Mouse (Mus musculus) MEL (cell line): ENCODE measurements around the gene Fam161a. TPM values are rescaled to one million over a fixed set of nuclear protein-coding genes. Genes with fewer than 3 reads are reported as not detected.
A peak's percentile ranks its signal among the peaks of the same experiment; 100 is the strongest.

Experiments used
- DNase-seq: peaks from one replicate; pipeline ENCODE4 v3.0.0; 2011; ENCODE audit warnings: low read depth, low spot score
- H3K27ac ChIP-seq: 2 replicates; pipeline ENCODE4 v1.5.1; 2012; ENCODE audit warnings: low read depth, mild to moderate bottlenecking, control low read depth, low read length, moderate library complexity; ENCODE audit not compliant: control insufficient read depth
- H3K27me3 ChIP-seq, 2 experiments: fragments of 150-350 bp in 1 of 2; sonication (generic) in 1 of 2; 2 replicates each; pipeline ENCODE4 v1.6.1; 2012; ENCODE audit warnings: low read length in 2 of 2, mild to moderate bottlenecking in 2 of 2, improper control_type of control experiment in 1 of 2, moderate library complexity in 1 of 2; ENCODE audit not compliant: insufficient read depth in 2 of 2, control insufficient read depth in 1 of 2
- H3K36me3 ChIP-seq, 2 experiments: 2 replicates each; pipeline ENCODE4 v1.6.1; 2012 to 2014; ENCODE audit warnings: low read length in 2 of 2, improper control_type of control experiment in 1 of 2, inconsistent platforms in 1 of 2, mild to moderate bottlenecking in 1 of 2; ENCODE audit not compliant: insufficient read depth in 2 of 2, control insufficient read depth in 1 of 2
- H3K4me1 ChIP-seq, 2 experiments: fragments of 150-350 bp in 1 of 2; sonication (generic) in 1 of 2; 2 replicates each; pipeline ENCODE4 v1.6.1; 2012; ENCODE audit warnings: low read length in 2 of 2, improper control_type of control experiment in 1 of 2, mild to moderate bottlenecking in 1 of 2; ENCODE audit not compliant: insufficient read depth in 2 of 2, control insufficient read depth in 1 of 2
- H3K4me3 ChIP-seq, 2 experiments: fragments of 150-350 bp in 1 of 2; sonication (generic) in 1 of 2; 2 replicates each; pipeline ENCODE4 v1.5.1; 2012; ENCODE audit warnings: low read depth in 2 of 2, low read length in 2 of 2, mild to moderate bottlenecking in 2 of 2, moderate library complexity in 2 of 2, control low read depth in 1 of 2, improper control_type of control experiment in 1 of 2; ENCODE audit not compliant: control insufficient read depth in 1 of 2, insufficient read depth in 1 of 2
- H3K79me2 ChIP-seq: 2 replicates; pipeline ENCODE4 v1.6.1; 2012; ENCODE audit warnings: mild to moderate bottlenecking, low read length, moderate library complexity; ENCODE audit not compliant: control insufficient read depth, poor library complexity, insufficient read depth
- H3K9ac ChIP-seq: 2 replicates; pipeline ENCODE4 v1.6.1; 2012; ENCODE audit warnings: low read depth, mild to moderate bottlenecking, control low read depth, low read length, moderate library complexity; ENCODE audit not compliant: control insufficient read depth, poor library complexity, severe bottlenecking
- H3K9me3 ChIP-seq: fragments of 150-350 bp; sonication (generic); replicated peaks from 2 replicates; pipeline ENCODE4 v1.6.1; 2012; ENCODE audit warnings: mild to moderate bottlenecking, low read length, improper control_type of control experiment, moderate library complexity; ENCODE audit not compliant: insufficient read depth
- BHLHE40 ChIP-seq: IDR thresholded peaks from 2 replicates; pipeline ENCODE4 v1.6.1; 2012; ENCODE audit warnings: low read depth, mild to moderate bottlenecking, inconsistent platforms, low read length, improper control_type of control experiment, borderline replicate concordance
- CHD2 ChIP-seq: IDR thresholded peaks from 2 replicates; pipeline ENCODE4 v1.6.1; 2011; ENCODE audit warnings: low read length, improper control_type of control experiment
- CTCF ChIP-seq, 3 experiments: IDR thresholded peaks in 2 of 3; conservative IDR thresholded peaks in 1 of 3; 2 replicates each; pipeline ENCODE4 v1.5.1; 2011 to 2012; ENCODE audit warnings: low read length in 3 of 3, low read depth in 2 of 3, mild to moderate bottlenecking in 2 of 3, improper control_type of control experiment in 1 of 3, inconsistent platforms in 1 of 3, mixed read lengths in 1 of 3, moderate library complexity in 1 of 3; ENCODE audit not compliant: control insufficient read depth in 1 of 3, insufficient read depth in 1 of 3, poor library complexity in 1 of 3, severe bottlenecking in 1 of 3
- E2F4 ChIP-seq: IDR thresholded peaks from 2 replicates; pipeline ENCODE4 v1.6.1; 2011; ENCODE audit warnings: low read depth, low read length, improper control_type of control experiment, borderline replicate concordance
- ELF1 ChIP-seq: IDR thresholded peaks from 2 replicates; pipeline ENCODE4 v1.6.1; 2014; ENCODE audit warnings: low read depth, mild to moderate bottlenecking, inconsistent platforms, low read length, improper control_type of control experiment, moderate library complexity
- EP300 ChIP-seq, 2 experiments: IDR thresholded peaks; 2 replicates each; pipeline ENCODE4 v1.6.1; 2011; ENCODE audit warnings: improper control_type of control experiment in 2 of 2, low read length in 2 of 2, low read depth in 1 of 2, mild to moderate bottlenecking in 1 of 2
- ETS1 ChIP-seq: IDR thresholded peaks from 2 replicates; pipeline ENCODE4 v1.6.1; 2012; ENCODE audit warnings: low read depth, mild to moderate bottlenecking, inconsistent platforms, low read length, improper control_type of control experiment, moderate library complexity
- GATA1 ChIP-seq: IDR thresholded peaks from 2 replicates; pipeline ENCODE4 v1.6.1; 2011; ENCODE audit warnings: low read depth, low read length, improper control_type of control experiment
- HCFC1 ChIP-seq: IDR thresholded peaks from 2 replicates; pipeline ENCODE4 v1.6.1; 2012; ENCODE audit warnings: low read depth, mild to moderate bottlenecking, inconsistent platforms, low read length, improper control_type of control experiment, moderate library complexity
- JUND ChIP-seq: IDR thresholded peaks from 2 replicates; pipeline ENCODE4 v1.6.1; 2011; ENCODE audit warnings: low read depth, mild to moderate bottlenecking, improper control_type of control experiment, low read length
- KAT2A ChIP-seq: conservative IDR thresholded peaks from 2 replicates; pipeline ENCODE4 v1.6.1; 2012; ENCODE audit warnings: low read depth, low read length, improper control_type of control experiment, inconsistent platforms
- MAFK ChIP-seq: IDR thresholded peaks from 2 replicates; pipeline ENCODE4 v1.6.1; 2011; ENCODE audit warnings: low read depth, mild to moderate bottlenecking, low read length, improper control_type of control experiment, borderline replicate concordance
- MAX ChIP-seq: IDR thresholded peaks from 2 replicates; pipeline ENCODE4 v1.6.1; 2011; ENCODE audit warnings: low read length, improper control_type of control experiment
- MXI1 ChIP-seq: IDR thresholded peaks from 2 replicates; pipeline ENCODE4 v1.6.1; 2011; ENCODE audit warnings: mild to moderate bottlenecking, low read depth, low read length, improper control_type of control experiment
- MYB ChIP-seq: IDR thresholded peaks from 2 replicates; pipeline ENCODE4 v1.6.1; 2011; ENCODE audit warnings: mild to moderate bottlenecking, low read depth, low read length, improper control_type of control experiment
- POLR2AphosphoS2 ChIP-seq: IDR thresholded peaks from 2 replicates; pipeline ENCODE4 v1.6.1; 2011; ENCODE audit warnings: low read length, improper control_type of control experiment
- POLR2AphosphoS5 ChIP-seq: IDR thresholded peaks from 2 replicates; pipeline ENCODE4 v1.6.1; 2012; ENCODE audit warnings: low read depth, borderline replicate concordance, mild to moderate bottlenecking, inconsistent platforms, low read length, moderate library complexity, mixed read lengths
- RAD21 ChIP-seq: IDR thresholded peaks from 2 replicates; pipeline ENCODE4 v1.6.1; 2011; ENCODE audit warnings: mild to moderate bottlenecking, low read depth, low read length, improper control_type of control experiment
- RCOR1 ChIP-seq: IDR thresholded peaks from 2 replicates; pipeline ENCODE4 v1.6.1; 2012; ENCODE audit warnings: low read depth, mild to moderate bottlenecking, inconsistent platforms, low read length, improper control_type of control experiment
- SIN3A ChIP-seq: IDR thresholded peaks from 2 replicates; pipeline ENCODE4 v1.6.1; 2012; ENCODE audit warnings: low read length, improper control_type of control experiment, inconsistent platforms
- SMC3 ChIP-seq: IDR thresholded peaks from 2 replicates; pipeline ENCODE4 v1.6.1; 2011; ENCODE audit warnings: low read depth, low read length, improper control_type of control experiment
- TAL1 ChIP-seq: IDR thresholded peaks from 2 replicates; pipeline ENCODE4 v1.6.1; 2012; ENCODE audit warnings: mild to moderate bottlenecking, inconsistent platforms, low read length, moderate library complexity, mixed read lengths
- TBP ChIP-seq: IDR thresholded peaks from 2 replicates; pipeline ENCODE4 v1.8.0; 2011; ENCODE audit warnings: low read depth, low read length, improper control_type of control experiment
- UBTF ChIP-seq: IDR thresholded peaks from 2 replicates; pipeline ENCODE4 v1.6.1; 2012; ENCODE audit warnings: low read depth, mild to moderate bottlenecking, inconsistent platforms, low read length, improper control_type of control experiment, moderate library complexity, borderline replicate concordance; ENCODE audit not compliant: insufficient read depth
- USF1 ChIP-seq: IDR thresholded peaks from 2 replicates; pipeline ENCODE4 v1.6.1; 2014; ENCODE audit warnings: low read depth, mild to moderate bottlenecking, inconsistent platforms, low read length, improper control_type of control experiment, moderate library complexity
- USF2 ChIP-seq, 2 experiments: IDR thresholded peaks; 2 replicates each; pipeline ENCODE4 v1.6.1; 2011 to 2012; ENCODE audit warnings: improper control_type of control experiment in 2 of 2, low read length in 2 of 2, borderline replicate concordance in 1 of 2, inconsistent platforms in 1 of 2, low read depth in 1 of 2, mild to moderate bottlenecking in 1 of 2; ENCODE audit not compliant: insufficient read depth in 1 of 2
- ZC3H11A ChIP-seq: IDR thresholded peaks from 2 replicates; pipeline ENCODE4 v1.6.1; 2012; ENCODE audit warnings: low read depth, mild to moderate bottlenecking, inconsistent platforms, low read length, improper control_type of control experiment
- ZKSCAN1 ChIP-seq: IDR thresholded peaks from 2 replicates; pipeline ENCODE4 v1.6.1; 2012; ENCODE audit warnings: low read depth, mild to moderate bottlenecking, inconsistent platforms, low read length, improper control_type of control experiment, moderate library complexity
- ZMIZ1 ChIP-seq: IDR thresholded peaks from 2 replicates; pipeline ENCODE4 v1.6.1; 2012; ENCODE audit warnings: low read depth, mild to moderate bottlenecking, inconsistent platforms, low read length, improper control_type of control experiment, moderate library complexity
- ZNF384 ChIP-seq: IDR thresholded peaks from 2 replicates; pipeline ENCODE4 v1.6.1; 2012; ENCODE audit warnings: low read depth, mild to moderate bottlenecking, inconsistent platforms, low read length, improper control_type of control experiment
- polyA plus RNA-seq, 2 experiments: library from polyadenylated mRNA; stranded (reverse) in 1 of 2; unstranded in 1 of 2; fragments of >175 nt in 1 of 2; fragments of >200 nt in 1 of 2; gene quantifications; 2 replicates each; pipeline versions ENCODE4 v1.2.1 to v1.2.4; 2012; ENCODE audit warnings: low replicate concordance in 2 of 2, low read depth in 1 of 2; ENCODE audit not compliant: insufficient read length in 2 of 2, insufficient read depth in 1 of 2, missing spikeins in 1 of 2
- total RNA-seq: library from RNA; depleted of rRNA; stranded (reverse); fragments of 300-350 nt; gene quantifications from 2 replicates; pipeline ENCODE4 v1.2.3, GENCODE M21; 2012

Gene Fam161a
- total and polyA plus RNA-seq, 3 experiments, result 0.27 to 1.0 TPM; not detected in 1

GRCm38 (mm10) chr11:22971835-22972709, 35.3 kb upstream of the Fam161a start, which contains the start of gene Zrsr1 (continued):
- TF ChIP-seq ZNF384, result peak; percentile 32; the same call in 1 of the 2 replicates
- no peak for TF ChIP-seq RAD21
- TF ChIP-seq TAL1, result peak; percentile 73
- peak; percentile 91 for TF ChIP-seq GATA1
- TF ChIP-seq CTCF (IDR thresholded peaks at IDR 0.05 in 2 of 3, conservative IDR thresholded peaks at IDR 0.05 in 1 of 3; ENCODE audit: control insufficient read depth in 1 of 3, insufficient read depth in 1 of 3, low read depth in 2 of 3, low read length in 3 of 3, poor library complexity in 1 of 3, severe bottlenecking in 1 of 3), result no peak

GRCm38 (mm10) chr11:22972746-22973526, 34.4 kb upstream of the Fam161a start:
- H3K79me2 ChIP-seq, result peaks cover 50% of the 10 kb centered on the region
- peaks cover 0 to 25% of the 10 kb centered on the region in 2 experiments; a peak in 3 of 4 replicates for H3K36me3 ChIP-seq
- H3K9me3 ChIP-seq, result no peaks in the 10 kb centered on the region
- peak overlapping the region; percentile 74 to 77 for H3K4me3 ChIP-seq
- peak; percentile 95 for DNase-seq
- H3K27ac ChIP-seq, result peak overlapping the region; percentile 94
- no peaks in the 10 kb centered on the region for H3K27me3 ChIP-seq
- peak overlapping the region; percentile 71 for H3K9ac ChIP-seq
- H3K4me1 ChIP-seq, result peaks cover 0 to 13% of the 10 kb centered on the region in 2 experiments; a peak in 2 of 4 replicates
- TF ChIP-seq MAX, result no peak
- no peak for TF ChIP-seq ELF1
- TF ChIP-seq ZNF384, result no peak
- no peak for TF ChIP-seq CTCF (IDR thresholded peaks at IDR 0.05 in 2 of 3, conservative IDR thresholded peaks at IDR 0.05 in 1 of 3; ENCODE audit: control insufficient read depth in 1 of 3, insufficient read depth in 1 of 3, low read depth in 2 of 3, low read length in 3 of 3, poor library complexity in 1 of 3, severe bottlenecking in 1 of 3)
- TF ChIP-seq ZKSCAN1, result no peak
- TF ChIP-seq SMC3, result no peak
- no peak for TF ChIP-seq E2F4
- 0 out of 2 replicates have a peak, but pooled peaks have one; percentile 8 for TF ChIP-seq MYB
- no peak for TF ChIP-seq TBP
- TF ChIP-seq HCFC1, result peak; percentile 70
- TF ChIP-seq CHD2, result peak; percentile 97
- no peak for TF ChIP-seq BHLHE40
- TF ChIP-seq ETS1, result 0 out of 2 replicates have a peak, but pooled peaks have one; percentile 58
- TF ChIP-seq KAT2A, result no peak; the same call in 1 of the 2 replicates
- TF ChIP-seq RCOR1, result no peak
- TF ChIP-seq JUND, result no peak
- peak; percentile 67 for TF ChIP-seq MXI1
- TF ChIP-seq SIN3A, result peak; percentile 57; the same call in 1 of the 2 replicates
- no peak for TF ChIP-seq UBTF
- TF ChIP-seq USF2 (IDR thresholded peaks at IDR 0.05; ENCODE audit: borderline replicate concordance in 1 of 2, insufficient read depth in 1 of 2, low read depth in 1 of 2, low read length in 2 of 2), result no peak
- no peak for TF ChIP-seq MAFK
- TF ChIP-seq GATA1, result no peak
- 0 out of 4 replicates have a peak, but pooled peaks of 1 of the 2 experiments have one; percentile 18 for TF ChIP-seq EP300 (IDR thresholded peaks at IDR 0.05; ENCODE audit: low read depth in 1 of 2, low read length in 2 of 2)
- TF ChIP-seq ZC3H11A, result no peak
- TF ChIP-seq RAD21, result no peak
- TF ChIP-seq POLR2AphosphoS2, result peak; percentile 81
- TF ChIP-seq USF1, result no peak
- TF ChIP-seq ZMIZ1, result no peak
- TF ChIP-seq TAL1, result no peak
- peak; percentile 80; the same call in 1 of the 2 replicates for TF ChIP-seq POLR2AphosphoS5
